Mouse (Mus musculus): ENCODE results near the gene Vps26a. TPM values are rescaled to one million over a fixed set of nuclear protein-coding genes. Genes with fewer than 3 reads are reported as not detected.

Vps26a gene
- polyA plus RNA-seq, 1 experiment from 2014 or later: 135 TPM

DNA sequence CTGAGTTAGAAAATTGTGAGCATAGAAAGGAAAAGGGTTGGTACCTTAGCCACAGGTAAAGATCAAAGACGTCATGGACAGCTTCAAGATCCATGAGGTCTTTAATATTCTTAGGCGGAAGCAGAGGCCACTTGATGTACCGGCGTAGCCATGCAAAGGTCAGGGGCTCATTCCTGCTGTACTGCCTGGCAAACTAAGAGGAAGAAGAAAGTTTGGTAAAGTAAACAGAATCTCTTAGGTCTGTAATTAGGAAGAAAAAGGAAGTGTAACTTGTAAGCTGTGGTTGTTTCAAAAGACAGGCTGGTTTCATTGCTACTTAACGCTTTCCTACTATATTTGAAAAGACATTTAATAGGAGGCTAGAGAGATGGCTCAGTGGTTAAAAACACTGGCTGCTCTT is 56.2 kb downstream of the Vps26a start:
- H3K36me3 ChIP-seq (ENCODE audit: control insufficient read depth, insufficient read depth, low read length): peaks cover 25% of the 10 kb centered on the region
- ATAC-seq: no peak

DNA sequence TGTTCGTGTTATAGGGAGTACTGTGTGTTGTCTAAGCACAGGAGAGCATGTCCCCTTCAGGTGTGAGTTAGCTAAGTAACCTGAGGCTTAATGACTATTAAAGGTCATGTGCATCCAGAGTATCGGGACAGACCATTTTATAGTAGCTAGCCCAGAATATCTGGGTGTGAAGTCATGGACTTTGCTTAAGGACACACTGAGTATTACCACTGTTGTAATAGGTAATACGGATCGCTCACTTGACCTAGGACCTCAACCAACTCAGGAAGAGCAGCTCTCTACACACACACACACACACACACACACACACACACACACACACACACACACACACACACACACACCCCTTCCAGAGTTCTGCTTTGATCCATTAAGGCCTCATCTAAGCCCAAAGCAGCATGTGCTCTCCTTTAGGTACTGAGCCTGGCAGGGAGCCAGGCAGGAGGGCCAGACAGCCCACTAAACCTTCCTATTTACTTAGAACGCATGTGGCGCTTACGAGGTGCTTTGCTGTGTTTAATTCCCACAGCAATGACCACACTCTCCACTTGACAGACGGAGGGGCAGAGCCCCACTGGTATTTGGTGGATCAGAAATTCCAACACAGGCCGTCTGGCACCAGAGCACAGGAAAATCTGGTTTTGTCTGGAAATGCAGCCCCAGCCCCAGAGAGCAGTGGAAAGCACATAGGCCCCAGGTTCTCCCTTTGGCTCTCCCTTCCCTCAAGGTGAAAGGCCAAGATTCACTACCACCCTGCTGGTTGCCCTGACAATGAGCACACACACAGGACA is 61.3 kb downstream of the Vps26a start:
- H3K9ac ChIP-seq (ENCODE audit: low read depth, low read length): peak overlapping the region; percentile 44
- no peaks in the 10 kb centered on the region for H3K9me3 ChIP-seq (ENCODE audit: control insufficient read depth, low read length)
- H3K4me1 ChIP-seq (ENCODE audit: control insufficient read depth, insufficient read depth, low read length): peaks cover 26% of the 10 kb centered on the region
- H3K27ac ChIP-seq (ENCODE audit: low read length): peak overlapping the region; percentile 80
- WGBS: 31% methylated on average over 9 of the region's 9 CpGs
- peaks cover 9% of the 10 kb centered on the region; the same call in 1 of the 2 replicates for H3K36me3 ChIP-seq (ENCODE audit: control insufficient read depth, insufficient read depth, low read length)
- H3K27me3 ChIP-seq (replicated peaks; ENCODE audit: control insufficient read depth, insufficient read depth, low read length): no peaks in the 10 kb centered on the region
- no peak overlapping the region for H3K4me3 ChIP-seq (ENCODE audit: low read length)
- peak; percentile 70 for ATAC-seq
- peak overlapping the region; percentile 12; the same call in 1 of the 2 replicates for H3K4me2 ChIP-seq (ENCODE audit: low read depth, low read length)

More for the DNA sequence above, 56.2 kb downstream of the Vps26a start:
- peaks cover 8% of the 10 kb centered on the region for H3K4me1 ChIP-seq (ENCODE audit: control insufficient read depth, insufficient read depth, low read length)
- no peak overlapping the region for H3K27ac ChIP-seq (ENCODE audit: low read length)
- H3K9me3 ChIP-seq (ENCODE audit: control insufficient read depth, low read length): no peaks in the 10 kb centered on the region
- no peak overlapping the region for H3K4me2 ChIP-seq (ENCODE audit: low read depth, low read length)
- no peak overlapping the region for H3K9ac ChIP-seq (ENCODE audit: low read depth, low read length)
- no peaks in the 10 kb centered on the region for H3K27me3 ChIP-seq (replicated peaks; ENCODE audit: control insufficient read depth, insufficient read depth, low read length)
- 90% methylated on average over 5 of the region's 5 CpGs for WGBS
- H3K4me3 ChIP-seq (ENCODE audit: low read length): no peak overlapping the region

DNA sequence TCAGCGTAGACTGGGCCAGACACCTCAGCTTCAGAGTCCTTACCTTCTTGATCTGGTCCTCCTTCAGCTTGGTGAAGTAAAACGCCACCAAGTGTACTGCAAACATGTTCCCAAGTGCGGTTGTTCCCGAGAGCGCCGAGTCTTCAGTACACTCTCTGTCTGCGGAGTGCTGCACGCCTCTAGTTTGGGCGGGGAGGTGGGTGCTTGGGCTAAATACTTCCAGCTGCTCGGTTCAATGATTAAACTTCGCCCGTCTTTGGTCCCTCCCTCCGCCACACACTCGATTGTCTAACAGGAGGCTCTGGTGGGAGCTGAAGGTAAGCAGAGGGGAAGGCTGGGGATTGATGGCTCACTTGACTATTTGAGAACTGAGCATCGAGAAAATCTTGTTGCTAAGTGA is 64.3 kb downstream of the Vps26a start, which contains the start of gene Hkdc1:
Gene Hkdc1, minus strand, starts transcription at position 237 of the 400 bp plus-strand sequence.
- H3K4me1 ChIP-seq (ENCODE audit: control insufficient read depth, insufficient read depth, low read length): peaks cover 26% of the 10 kb centered on the region
- H3K4me2 ChIP-seq (ENCODE audit: low read depth, low read length): peak within 1 kb of the TSS; percentile 44
- no peaks in the 10 kb centered on the region for H3K36me3 ChIP-seq (ENCODE audit: control insufficient read depth, insufficient read depth, low read length)
- peak within 1 kb of the TSS; percentile 45 for H3K4me3 ChIP-seq (ENCODE audit: low read length)
- H3K27me3 ChIP-seq (replicated peaks; ENCODE audit: control insufficient read depth, insufficient read depth, low read length): no peaks in the 10 kb centered on the region
- H3K9ac ChIP-seq (ENCODE audit: low read depth, low read length): peak within 1 kb of the TSS; percentile 59
- ATAC-seq: peak; percentile 58
- no peaks in the 10 kb centered on the region for H3K9me3 ChIP-seq (ENCODE audit: control insufficient read depth, low read length)
- WGBS: 33% methylated on average over 15 of the region's 15 CpGs
- peak within 1 kb of the TSS; percentile 72 for H3K27ac ChIP-seq (ENCODE audit: low read length)

DNA sequence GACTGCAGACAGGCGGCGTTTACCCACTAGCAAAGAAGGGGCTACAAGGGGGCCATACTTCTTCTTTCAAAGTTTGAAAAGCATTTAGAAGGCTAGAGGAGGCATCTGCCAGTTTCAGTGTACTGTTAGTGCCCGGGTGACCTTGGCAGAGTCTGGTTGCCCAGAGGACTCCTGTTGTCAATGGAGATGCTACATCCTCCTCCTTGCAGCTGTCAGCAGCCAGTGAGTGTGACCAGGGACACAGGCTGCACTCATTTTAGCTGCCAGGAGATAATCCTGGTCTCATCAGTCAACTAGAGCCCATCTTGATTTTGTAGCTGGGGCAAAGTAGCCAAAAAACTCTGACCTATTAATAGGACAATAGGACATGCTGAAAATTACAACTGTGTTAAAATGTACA is 65.5 kb downstream of the Vps26a start:
- Histone ChIP-seq H3K36me3 (ENCODE audit: control insufficient read depth, insufficient read depth, low read length) (no peaks in the 10 kb centered on the region), H3K9ac (ENCODE audit: low read depth, low read length) (peak overlapping the region; percentile 59), H3K27ac (ENCODE audit: low read length) (peak overlapping the region; percentile 72), H3K4me3 (ENCODE audit: low read length) (peak overlapping the region; percentile 45), H3K4me1 (ENCODE audit: control insufficient read depth, insufficient read depth, low read length) (peaks cover 25% of the 10 kb centered on the region), H3K9me3 (ENCODE audit: control insufficient read depth, low read length) (no peaks in the 10 kb centered on the region), H3K27me3 (replicated peaks; ENCODE audit: control insufficient read depth, insufficient read depth, low read length) (no peaks in the 10 kb centered on the region), H3K4me2 (ENCODE audit: low read depth, low read length) (peak overlapping the region; percentile 44)
- 76% methylated on average over 3 of the region's 3 CpGs for WGBS
- no peak for ATAC-seq

DNA sequence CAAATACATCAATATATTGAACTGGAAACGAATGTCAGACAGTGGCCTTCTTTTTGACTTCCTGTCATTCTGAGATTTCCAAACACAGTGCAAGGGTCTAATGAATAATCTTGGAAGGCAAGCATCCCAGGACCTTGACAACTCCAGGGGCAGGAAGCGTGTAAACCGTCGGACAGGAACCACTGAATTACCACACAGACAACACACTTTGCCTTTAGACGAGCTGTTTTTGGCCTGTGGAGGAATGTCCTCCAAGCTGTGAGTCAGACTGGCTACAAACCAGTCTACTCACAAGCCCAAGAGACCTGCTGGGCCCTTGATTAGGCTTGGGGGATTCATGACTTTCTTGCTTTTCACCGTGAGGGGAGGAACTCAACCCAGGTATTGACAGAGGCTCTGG is 66.2 kb downstream of the Vps26a start:
- H3K9ac ChIP-seq (ENCODE audit: low read depth, low read length): peak overlapping the region; percentile 59
- WGBS: 45% methylated on average over 6 of the region's 6 CpGs
- no peaks in the 10 kb centered on the region for H3K27me3 ChIP-seq (replicated peaks; ENCODE audit: control insufficient read depth, insufficient read depth, low read length)
- no peak for ATAC-seq
- peaks cover 21% of the 10 kb centered on the region for H3K4me1 ChIP-seq (ENCODE audit: control insufficient read depth, insufficient read depth, low read length)
- peak overlapping the region; percentile 72 for H3K27ac ChIP-seq (ENCODE audit: low read length)
- peak overlapping the region; percentile 45 for H3K4me3 ChIP-seq (ENCODE audit: low read length)
- no peaks in the 10 kb centered on the region for H3K36me3 ChIP-seq (ENCODE audit: control insufficient read depth, insufficient read depth, low read length)
- H3K4me2 ChIP-seq (ENCODE audit: low read depth, low read length): peak overlapping the region; percentile 44
- no peaks in the 10 kb centered on the region for H3K9me3 ChIP-seq (ENCODE audit: control insufficient read depth, low read length)

DNA sequence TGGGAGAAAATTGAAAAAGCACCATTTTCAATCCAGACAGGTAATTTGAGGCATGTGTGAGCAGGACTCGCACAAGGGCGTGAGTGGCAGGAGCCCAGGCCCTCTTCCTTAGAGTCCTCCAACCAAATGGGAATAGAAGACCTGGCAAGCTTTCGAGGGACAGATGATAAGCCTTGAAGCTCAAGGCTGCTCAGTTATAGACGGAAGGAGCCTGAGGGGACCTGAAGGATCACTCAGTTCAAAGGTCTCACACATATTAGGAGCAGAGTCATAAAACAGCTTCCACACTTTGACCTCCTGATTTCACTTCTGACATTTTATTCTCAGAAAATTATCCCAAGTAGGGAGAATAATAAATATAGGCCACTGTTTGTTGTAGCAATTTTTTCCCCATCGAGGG is 67.2 kb downstream of the Vps26a start:
- Histone ChIP-seq H3K9ac (ENCODE audit: low read depth, low read length) (no peak overlapping the region), H3K27me3 (replicated peaks; ENCODE audit: control insufficient read depth, insufficient read depth, low read length) (no peaks in the 10 kb centered on the region), H3K4me3 (ENCODE audit: low read length) (no peak overlapping the region), H3K36me3 (ENCODE audit: control insufficient read depth, insufficient read depth, low read length) (no peaks in the 10 kb centered on the region), H3K4me2 (ENCODE audit: low read depth, low read length) (0 out of 2 replicates have a peak overlapping the region, but pooled peaks have one; percentile 26), H3K4me1 (ENCODE audit: control insufficient read depth, insufficient read depth, low read length) (peaks cover 18% of the 10 kb centered on the region), H3K9me3 (ENCODE audit: control insufficient read depth, low read length) (no peaks in the 10 kb centered on the region), H3K27ac (ENCODE audit: low read length) (peak overlapping the region; percentile 58)
- WGBS: 58% methylated on average over 5 of the region's 5 CpGs
- peak; percentile 57 for ATAC-seq

DNA sequence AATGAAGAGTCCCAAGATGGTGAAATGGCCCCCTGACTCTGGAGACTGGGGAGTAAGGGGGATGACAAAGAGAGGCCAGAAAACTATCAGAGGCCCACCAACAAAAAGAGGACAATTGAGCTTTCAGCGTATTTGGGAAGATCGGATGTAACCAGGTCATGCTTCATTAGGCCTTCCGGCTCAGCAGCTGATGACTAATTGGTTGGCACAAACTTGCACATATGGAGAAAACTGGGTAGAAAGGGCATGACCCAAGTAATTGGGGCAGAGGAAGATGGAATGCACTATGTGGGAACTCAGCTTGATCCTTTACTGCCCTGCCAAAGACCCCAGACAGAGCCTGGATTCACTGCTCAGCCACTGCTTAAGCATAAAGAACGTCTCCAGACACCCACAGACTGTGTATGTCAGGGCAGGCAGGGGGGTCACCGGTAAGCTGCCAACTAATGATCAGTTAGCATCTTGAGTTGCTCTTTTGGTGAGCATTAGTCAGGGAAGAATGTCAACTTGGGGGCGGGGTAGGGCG is 67.7 kb downstream of the Vps26a start:
- Histone ChIP-seq H3K27me3 (replicated peaks; ENCODE audit: control insufficient read depth, insufficient read depth, low read length) (no peaks in the 10 kb centered on the region), H3K36me3 (ENCODE audit: control insufficient read depth, insufficient read depth, low read length) (no peaks in the 10 kb centered on the region), H3K9me3 (ENCODE audit: control insufficient read depth, low read length) (no peaks in the 10 kb centered on the region), H3K27ac (ENCODE audit: low read length) (peak overlapping the region; percentile 58), H3K4me2 (ENCODE audit: low read depth, low read length) (0 out of 2 replicates have a peak overlapping the region, but pooled peaks have one; percentile 26), H3K4me3 (ENCODE audit: low read length) (no peak overlapping the region), H3K4me1 (ENCODE audit: control insufficient read depth, insufficient read depth, low read length) (peaks cover 13% of the 10 kb centered on the region; the same call in 1 of the 2 replicates), H3K9ac (ENCODE audit: low read depth, low read length) (no peak overlapping the region)
- WGBS: 72% methylated on average over 7 of the region's 7 CpGs
- ATAC-seq: no peak

DNA sequence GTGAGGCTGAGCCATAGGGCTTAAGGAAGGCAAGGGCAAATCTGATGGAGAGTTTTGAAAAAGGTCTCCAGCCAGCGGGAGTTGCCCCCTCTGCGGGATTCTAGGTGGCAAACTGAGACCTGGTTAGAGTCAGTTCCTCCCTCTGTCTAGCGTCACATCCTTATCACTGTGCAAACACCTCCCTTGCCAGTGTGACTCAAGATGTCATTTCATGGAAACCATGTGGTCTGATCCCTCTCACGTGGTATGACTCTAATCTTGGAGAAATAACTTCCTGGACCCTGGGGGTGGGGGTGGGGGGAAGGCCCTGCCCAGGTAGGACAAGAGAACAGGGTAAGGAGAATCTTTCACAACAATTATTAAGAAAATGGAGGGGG is 73.0 kb downstream of the Vps26a start:
- H3K4me2 ChIP-seq (ENCODE audit: low read depth, low read length): peak overlapping the region; percentile 49
- H3K27me3 ChIP-seq (replicated peaks; ENCODE audit: control insufficient read depth, insufficient read depth, low read length): no peaks in the 10 kb centered on the region
- ATAC-seq: peak; percentile 83
- no peaks in the 10 kb centered on the region for H3K36me3 ChIP-seq (ENCODE audit: control insufficient read depth, insufficient read depth, low read length)
- H3K9ac ChIP-seq (ENCODE audit: low read depth, low read length): peak overlapping the region; percentile 61
- H3K9me3 ChIP-seq (ENCODE audit: control insufficient read depth, low read length): no peaks in the 10 kb centered on the region
- 26% methylated on average over 4 of the region's 4 CpGs for WGBS
- peak overlapping the region; percentile 18; the same call in 1 of the 2 replicates for H3K4me3 ChIP-seq (ENCODE audit: low read length)
- H3K4me1 ChIP-seq (ENCODE audit: control insufficient read depth, insufficient read depth, low read length): peaks cover 19% of the 10 kb centered on the region; the same call in 1 of the 2 replicates
- peak overlapping the region; percentile 98 for H3K27ac ChIP-seq (ENCODE audit: low read length)

DNA sequence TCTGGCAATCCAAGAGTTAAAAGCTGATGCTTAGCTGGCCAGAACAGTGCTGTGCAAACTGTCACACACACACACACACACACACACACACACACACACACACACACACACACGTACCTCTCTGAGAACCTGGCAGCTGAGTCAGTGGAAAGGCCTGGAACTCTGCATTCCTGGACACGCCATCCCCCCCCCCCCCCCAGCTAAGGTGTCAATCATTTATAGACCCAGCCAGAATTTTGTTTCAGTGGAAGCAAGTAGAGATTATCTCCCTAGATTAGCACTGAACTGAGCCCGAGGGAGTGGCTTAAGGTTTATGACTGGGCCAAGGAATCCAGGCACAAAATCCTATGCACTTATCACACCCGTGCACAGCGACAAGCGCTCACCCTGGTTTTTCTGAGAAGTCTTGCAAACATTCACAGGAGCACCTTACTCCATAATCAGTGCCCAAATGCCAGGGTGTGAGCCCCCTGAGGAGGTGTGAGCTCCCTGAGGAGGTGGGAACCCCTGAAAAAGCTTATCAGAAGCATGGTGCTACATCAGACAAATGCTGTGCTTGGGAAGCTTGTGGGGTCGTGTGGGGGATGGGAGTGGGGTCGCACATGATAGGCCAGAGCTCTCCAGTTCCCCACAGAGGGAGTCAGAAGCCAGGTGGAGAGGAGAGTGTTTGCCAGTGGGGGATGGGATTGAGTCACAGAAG is 73.5 kb downstream of the Vps26a start:
- H3K27me3 ChIP-seq (replicated peaks; ENCODE audit: control insufficient read depth, insufficient read depth, low read length): no peaks in the 10 kb centered on the region
- peak; percentile 84 for ATAC-seq
- peak overlapping the region; percentile 18; the same call in 1 of the 2 replicates for H3K4me3 ChIP-seq (ENCODE audit: low read length)
- no peaks in the 10 kb centered on the region for H3K36me3 ChIP-seq (ENCODE audit: control insufficient read depth, insufficient read depth, low read length)
- H3K9me3 ChIP-seq (ENCODE audit: control insufficient read depth, low read length): no peaks in the 10 kb centered on the region
- WGBS: 12% methylated on average over 8 of the region's 8 CpGs
- H3K4me1 ChIP-seq (ENCODE audit: control insufficient read depth, insufficient read depth, low read length): peaks cover 19% of the 10 kb centered on the region; the same call in 1 of the 2 replicates
- H3K4me2 ChIP-seq (ENCODE audit: low read depth, low read length): peak overlapping the region; percentile 49
- H3K9ac ChIP-seq (ENCODE audit: low read depth, low read length): peak overlapping the region; percentile 61
- H3K27ac ChIP-seq (ENCODE audit: low read length): peak overlapping the region; percentile 98

Measured in intestine, embryonic 16.5 days (tissue).